Mouse (Mus musculus): ENCODE results near the gene Ctnna2. TPM values are rescaled to one million over a fixed set of nuclear protein-coding genes. Genes with fewer than 3 reads are reported as not detected.

The Ctnna2 gene
- total and polyA plus RNA-seq, 2 experiments, result not detected

DNA sequence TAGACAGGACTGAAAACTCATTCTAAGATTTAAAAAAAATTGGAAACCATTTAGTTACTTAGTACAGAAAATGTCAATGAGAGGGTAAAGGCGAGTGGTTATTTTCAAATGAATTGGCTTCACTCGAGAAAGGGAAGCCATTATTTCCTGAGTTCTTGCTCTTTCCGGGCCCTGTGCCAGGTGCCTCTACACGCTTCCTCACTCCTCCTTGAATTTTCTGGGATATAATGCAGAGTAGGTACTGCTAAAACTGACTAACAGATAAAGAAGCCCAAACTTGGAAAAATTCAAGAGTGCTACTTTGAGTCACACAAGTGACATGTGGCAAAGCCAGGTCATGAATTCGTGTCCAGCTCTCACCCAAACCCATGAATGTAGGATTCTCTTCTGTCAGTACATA, 606.4 kb downstream of the Ctnna2 start:
- 58% methylated on average over 5 of the region's 5 CpGs for WGBS
- no peak overlapping the region for H3K9ac ChIP-seq (ENCODE audit: low read depth, low read length)
- DNase-seq (ENCODE audit: extremely low read depth, low read depth, low spot score), result no peak

DNA sequence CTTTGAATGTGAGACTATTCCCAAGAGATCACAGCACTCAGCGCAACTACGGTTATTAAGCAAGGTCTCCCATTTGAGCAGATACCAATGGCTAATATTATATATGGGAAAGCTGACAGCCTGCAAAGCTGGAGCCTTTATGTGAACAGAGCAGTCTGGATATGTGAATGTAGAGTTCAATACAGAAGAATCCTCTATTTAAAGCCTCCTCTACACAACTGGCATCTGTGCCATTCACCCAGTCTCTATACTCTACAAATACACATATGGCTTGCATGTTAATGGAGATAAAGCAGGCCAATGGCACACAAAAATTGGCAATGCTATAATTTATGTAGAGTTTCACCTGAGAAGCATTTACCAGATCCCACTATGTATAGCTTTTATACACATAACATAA, 608.4 kb downstream of the Ctnna2 start:
- Histone ChIP-seq H3K27me3 (ENCODE audit: control insufficient read depth, insufficient read depth, low read length) (no peaks in the 10 kb centered on the region), H3K36me3 (ENCODE audit: control insufficient read depth, insufficient read depth, low read length) (no peaks in the 10 kb centered on the region), H3K4me3 (ENCODE audit: insufficient read depth, low read depth, low read length) (no peak overlapping the region), H3K79me2 (ENCODE audit: control insufficient read depth, insufficient read depth, low read length) (no peaks in the 10 kb centered on the region), H3K4me1 (ENCODE audit: control insufficient read depth, insufficient read depth, low read length) (no peaks in the 10 kb centered on the region), H3K9ac (ENCODE audit: low read depth, low read length) (no peak overlapping the region), H3K27ac (replicated peaks; ENCODE audit: insufficient read depth, low read depth, low read length) (no peak overlapping the region)
- TF ChIP-seq CTCF (IDR thresholded peaks at IDR 0.05; ENCODE audit: low read depth, low read length) (no peak), POLR2A (IDR thresholded peaks at IDR 0.05; ENCODE audit: extremely low read depth, insufficient read depth, low read length) (no peak)
- DNase-seq (ENCODE audit: extremely low read depth, low read depth, low spot score), result no peak
- WGBS, result 96% methylated on average over 2 of the region's 2 CpGs

More for the DNA sequence above, 606.4 kb downstream of the Ctnna2 start:
- TF ChIP-seq POLR2A (IDR thresholded peaks at IDR 0.05; ENCODE audit: extremely low read depth, insufficient read depth, low read length) (no peak), CTCF (IDR thresholded peaks at IDR 0.05; ENCODE audit: low read depth, low read length) (no peak)
- no peaks in the 10 kb centered on the region for H3K79me2 ChIP-seq (ENCODE audit: control insufficient read depth, insufficient read depth, low read length)
- no peak overlapping the region for H3K4me3 ChIP-seq (ENCODE audit: insufficient read depth, low read depth, low read length)
- no peaks in the 10 kb centered on the region for H3K36me3 ChIP-seq (ENCODE audit: control insufficient read depth, insufficient read depth, low read length)
- no peaks in the 10 kb centered on the region for H3K4me1 ChIP-seq (ENCODE audit: control insufficient read depth, insufficient read depth, low read length)
- H3K27me3 ChIP-seq (ENCODE audit: control insufficient read depth, insufficient read depth, low read length), result no peaks in the 10 kb centered on the region
- no peak overlapping the region for H3K27ac ChIP-seq (replicated peaks; ENCODE audit: insufficient read depth, low read depth, low read length)

DNA sequence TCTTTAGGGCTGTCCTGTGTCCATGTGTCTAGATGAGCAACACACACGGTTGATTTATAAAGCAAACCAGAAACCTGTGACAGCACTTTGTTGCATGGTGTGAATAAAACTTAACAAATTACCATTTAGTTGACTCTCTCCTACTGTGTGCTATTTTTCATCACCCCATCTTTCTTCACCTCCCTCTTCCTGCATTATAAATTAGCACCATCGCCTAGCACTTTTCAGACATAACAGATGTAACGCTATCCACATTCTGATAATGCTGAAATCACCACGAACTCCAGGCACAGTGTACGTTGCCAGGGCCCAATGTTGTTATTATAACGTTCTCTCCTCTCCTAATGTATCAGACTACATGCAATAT, 621.0 kb downstream of the Ctnna2 start:
- Histone ChIP-seq H3K36me3 (ENCODE audit: control insufficient read depth, insufficient read depth, low read length) (no peaks in the 10 kb centered on the region), H3K4me1 (ENCODE audit: control insufficient read depth, insufficient read depth, low read length) (no peaks in the 10 kb centered on the region), H3K27me3 (ENCODE audit: control insufficient read depth, insufficient read depth, low read length) (no peaks in the 10 kb centered on the region), H3K79me2 (ENCODE audit: control insufficient read depth, insufficient read depth, low read length) (no peaks in the 10 kb centered on the region), H3K27ac (replicated peaks; ENCODE audit: insufficient read depth, low read depth, low read length) (no peak overlapping the region), H3K4me3 (ENCODE audit: insufficient read depth, low read depth, low read length) (no peak overlapping the region), H3K9ac (ENCODE audit: low read depth, low read length) (no peak overlapping the region)
- no peak for DNase-seq (ENCODE audit: extremely low read depth, low read depth, low spot score)
- 80% methylated on average over 6 of the region's 6 CpGs for WGBS
- TF ChIP-seq POLR2A (IDR thresholded peaks at IDR 0.05; ENCODE audit: extremely low read depth, insufficient read depth, low read length) (no peak), CTCF (IDR thresholded peaks at IDR 0.05; ENCODE audit: low read depth, low read length) (no peak)

DNA sequence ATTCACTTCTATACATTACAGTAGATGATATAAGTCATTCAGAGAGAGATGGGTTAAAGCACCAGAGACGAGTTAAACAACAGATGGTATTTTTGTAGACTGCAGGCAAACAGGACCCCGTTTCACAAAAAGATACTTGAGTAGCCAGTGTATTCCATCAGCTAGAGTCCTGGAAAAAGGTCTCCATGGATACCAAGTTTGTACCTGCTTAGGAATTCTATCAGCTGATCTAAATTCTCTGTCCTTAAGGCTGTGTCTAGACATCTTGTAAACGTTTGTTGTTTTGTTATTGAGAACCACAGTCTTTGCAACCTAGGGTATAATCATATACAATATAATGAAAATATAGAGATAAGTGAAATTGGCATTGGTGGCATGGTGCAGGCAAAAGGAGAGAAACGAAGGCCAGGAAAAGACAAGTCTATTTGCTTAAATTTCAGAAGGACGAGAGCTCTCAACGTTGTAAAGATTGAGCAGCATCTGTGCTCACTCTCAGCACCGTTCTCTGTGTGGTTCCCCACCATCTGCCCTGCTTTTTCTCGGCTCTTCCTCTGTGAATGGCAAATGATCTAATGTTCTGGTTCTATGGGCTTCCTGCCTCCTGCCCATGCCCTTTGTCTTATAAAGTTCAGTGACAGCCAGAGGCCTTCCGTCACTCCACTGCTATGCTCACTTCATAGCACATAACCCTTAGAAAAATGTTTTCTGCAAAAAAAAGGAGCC, 621.6 kb downstream of the Ctnna2 start:
- Histone ChIP-seq H3K27ac (replicated peaks; ENCODE audit: insufficient read depth, low read depth, low read length) (no peak overlapping the region), H3K9ac (ENCODE audit: low read depth, low read length) (no peak overlapping the region), H3K79me2 (ENCODE audit: control insufficient read depth, insufficient read depth, low read length) (no peaks in the 10 kb centered on the region), H3K27me3 (ENCODE audit: control insufficient read depth, insufficient read depth, low read length) (no peaks in the 10 kb centered on the region), H3K36me3 (ENCODE audit: control insufficient read depth, insufficient read depth, low read length) (no peaks in the 10 kb centered on the region), H3K4me3 (ENCODE audit: insufficient read depth, low read depth, low read length) (no peak overlapping the region), H3K4me1 (ENCODE audit: control insufficient read depth, insufficient read depth, low read length) (no peaks in the 10 kb centered on the region)
- WGBS, result 69% methylated on average over 9 of the region's 9 CpGs
- TF ChIP-seq CTCF (IDR thresholded peaks at IDR 0.05; ENCODE audit: low read depth, low read length), result no peak
- no peak for TF ChIP-seq POLR2A (IDR thresholded peaks at IDR 0.05; ENCODE audit: extremely low read depth, insufficient read depth, low read length)
- no peak for DNase-seq (ENCODE audit: extremely low read depth, low read depth, low spot score)

DNA sequence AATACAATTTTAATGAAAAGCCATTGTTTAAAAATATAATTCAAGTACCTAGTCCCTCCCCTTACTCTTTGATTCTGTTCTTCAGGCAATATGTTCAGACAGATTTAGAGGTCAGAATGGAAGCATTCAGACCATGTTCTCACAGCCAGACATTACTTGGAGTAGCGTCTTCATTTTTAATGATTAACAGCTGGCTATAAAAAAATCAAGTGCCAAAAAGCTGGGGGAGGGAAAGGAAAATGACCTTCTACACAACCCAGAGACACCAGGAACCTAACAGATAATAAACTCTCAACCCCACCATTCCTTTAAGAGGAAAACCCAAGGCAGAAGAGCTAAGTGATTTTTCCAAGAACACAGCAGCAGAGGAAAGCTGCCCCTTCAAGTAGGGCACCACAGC, 624.7 kb downstream of the Ctnna2 start:
- peak; percentile 33 for DNase-seq (ENCODE audit: extremely low read depth, low read depth, low spot score)
- H3K4me3 ChIP-seq (ENCODE audit: insufficient read depth, low read depth, low read length), result no peak overlapping the region
- H3K79me2 ChIP-seq (ENCODE audit: control insufficient read depth, insufficient read depth, low read length), result no peaks in the 10 kb centered on the region
- no peaks in the 10 kb centered on the region for H3K27me3 ChIP-seq (ENCODE audit: control insufficient read depth, insufficient read depth, low read length)
- H3K4me1 ChIP-seq (ENCODE audit: control insufficient read depth, insufficient read depth, low read length), result no peaks in the 10 kb centered on the region
- no peaks in the 10 kb centered on the region for H3K36me3 ChIP-seq (ENCODE audit: control insufficient read depth, insufficient read depth, low read length)
- no peak for TF ChIP-seq CTCF (IDR thresholded peaks at IDR 0.05; ENCODE audit: low read depth, low read length)
- no peak for TF ChIP-seq POLR2A (IDR thresholded peaks at IDR 0.05; ENCODE audit: extremely low read depth, insufficient read depth, low read length)
- no peak overlapping the region for H3K9ac ChIP-seq (ENCODE audit: low read depth, low read length)
- WGBS, result 19% methylated on average over 1 of the region's 1 CpGs
- no peak overlapping the region for H3K27ac ChIP-seq (replicated peaks; ENCODE audit: insufficient read depth, low read depth, low read length)

DNA sequence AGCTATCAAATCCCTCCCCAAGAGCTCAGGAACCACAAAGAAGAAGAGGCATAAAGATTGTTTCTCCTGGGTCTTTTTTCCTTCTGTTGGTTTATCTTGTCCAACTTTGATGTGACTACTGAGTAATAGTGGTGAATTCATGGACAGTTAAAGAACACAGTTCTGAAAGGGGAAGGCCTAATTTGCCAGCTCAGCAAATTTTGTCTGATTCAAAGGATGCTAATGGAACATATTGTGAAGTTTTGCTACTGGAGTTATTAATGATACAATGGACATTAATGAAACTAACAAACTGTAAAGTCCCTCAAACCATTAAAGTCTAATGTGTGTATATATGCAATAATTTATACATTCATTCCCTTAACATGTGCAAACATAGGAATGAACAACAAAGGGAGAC, 635.7 kb downstream of the Ctnna2 start:
- Histone ChIP-seq H3K4me1 (ENCODE audit: control insufficient read depth, insufficient read depth, low read length) (no peaks in the 10 kb centered on the region), H3K36me3 (ENCODE audit: control insufficient read depth, insufficient read depth, low read length) (no peaks in the 10 kb centered on the region), H3K27me3 (ENCODE audit: control insufficient read depth, insufficient read depth, low read length) (no peaks in the 10 kb centered on the region), H3K9ac (ENCODE audit: low read depth, low read length) (no peak overlapping the region), H3K79me2 (ENCODE audit: control insufficient read depth, insufficient read depth, low read length) (no peaks in the 10 kb centered on the region), H3K4me3 (ENCODE audit: insufficient read depth, low read depth, low read length) (no peak overlapping the region), H3K27ac (replicated peaks; ENCODE audit: insufficient read depth, low read depth, low read length) (no peak overlapping the region)
- DNase-seq (ENCODE audit: extremely low read depth, low read depth, low spot score), result no peak
- TF ChIP-seq CTCF (IDR thresholded peaks at IDR 0.05; ENCODE audit: low read depth, low read length) (no peak), POLR2A (IDR thresholded peaks at IDR 0.05; ENCODE audit: extremely low read depth, insufficient read depth, low read length) (no peak)
